Mouse (Mus musculus) midbrain, embryonic 14.5 days (tissue): ENCODE results near the gene Nr2c2ap. TPM values are rescaled to one million over a fixed set of nuclear protein-coding genes. Genes with fewer than 3 reads are reported as not detected.
A peak's percentile ranks its signal among the peaks of the same experiment; 100 is the strongest.

ENCODE experiments used
- ATAC-seq: fragments of 200-750 bp; cut with Nextera tagmentation; 2 replicates; pipeline ENCODE4 v1.8.0; 2017; ENCODE audit warnings: moderate number of reproducible peaks, moderate library complexity; ENCODE audit not compliant: low FRiP score, low TSS enrichment
- DNase-seq: peaks from one replicate; pipeline ENCODE4 v3.0.0-alpha.2; 2015
- H3K27ac ChIP-seq: fragments of 300-500 bp; sonication (generic); replicated peaks from 2 replicates; pipeline ENCODE4 v1.5.1; 2014; ENCODE audit warnings: mild to moderate bottlenecking, low read depth, low read length, moderate library complexity
- H3K27me3 ChIP-seq: fragments of 300-500 bp; sonication (generic); 2 replicates; pipeline ENCODE4 v1.6.1; 2014; ENCODE audit warnings: low read length, control low read depth, mixed read lengths; ENCODE audit not compliant: control insufficient read depth, insufficient read depth
- H3K36me3 ChIP-seq: fragments of 300-500 bp; sonication (generic); 2 replicates; pipeline ENCODE4 v1.6.1; 2014; ENCODE audit warnings: low read length, control low read depth; ENCODE audit not compliant: control insufficient read depth, insufficient read depth
- H3K4me1 ChIP-seq: fragments of 300-500 bp; sonication (generic); 2 replicates; pipeline ENCODE4 v1.6.1; 2014; ENCODE audit warnings: mild to moderate bottlenecking, antibody characterized with exemption, low read length, control low read depth; ENCODE audit not compliant: control insufficient read depth, insufficient read depth
- H3K4me2 ChIP-seq: fragments of 300-500 bp; sonication (generic); 2 replicates; pipeline ENCODE4 v1.6.1; 2014; ENCODE audit warnings: mild to moderate bottlenecking, low read length, moderate library complexity
- H3K4me3 ChIP-seq: fragments of 300-500 bp; sonication (generic); replicated peaks from 2 replicates; pipeline ENCODE4 v1.5.1; 2014; ENCODE audit warnings: low read depth, low read length
- H3K9ac ChIP-seq: fragments of 300-500 bp; sonication (generic); replicated peaks from 2 replicates; pipeline ENCODE4 v1.6.1; 2014; ENCODE audit warnings: mild to moderate bottlenecking, low read length, moderate library complexity
- H3K9me3 ChIP-seq: fragments of 300-500 bp; sonication (generic); 2 replicates; pipeline ENCODE4 v1.6.1; 2016; ENCODE audit warnings: low read length, control low read depth, mixed read lengths; ENCODE audit not compliant: control insufficient read depth
- WGBS: fragments of 180-500 bp; shearing (Covaris S2); extraction: QIAGEN DNeasy Blood & Tissue Kit; methylation state at CpG from one replicate; pipeline ENCODE4 v1.1.7; 2014; 5-methylcytosine and 5-hydroxymethylcytosine counted together
- polyA plus RNA-seq: library from polyadenylated mRNA; unstranded; fragments of >200 nt; fragmentation: Nextera tagmentation; extraction: Ambion mirVana; gene quantifications from 2 replicates; pipeline ENCODE4 v1.2.1, GENCODE M21; 2014

Nr2c2ap gene
- polyA plus RNA-seq, 1 experiment from 2014 or later = 25.8 TPM

- no peak for ATAC-seq
- H3K9me3 ChIP-seq = no peaks in the 10 kb centered on the region
- WGBS = 12% methylated on average over 9 of the region's 9 CpGs
Observed at GRCm38 (mm10) chr8:70139981-70140380, 8.8 kb downstream of the Nr2c2ap start.

GRCm38 (mm10) chr8:70147678-70148607 is 16.8 kb downstream of the Nr2c2ap start:
- 88% methylated on average over 7 of the region's 7 CpGs for WGBS
- no peak overlapping the region for H3K9ac ChIP-seq
- no peak overlapping the region for H3K4me2 ChIP-seq
- no peaks in the 10 kb centered on the region for H3K4me1 ChIP-seq
- H3K27me3 ChIP-seq = no peaks in the 10 kb centered on the region
- peaks cover 38% of the 10 kb centered on the region for H3K36me3 ChIP-seq
- no peak for DNase-seq
- no peak for ATAC-seq
- no peak overlapping the region for H3K27ac ChIP-seq
- H3K9me3 ChIP-seq = no peaks in the 10 kb centered on the region
- no peak overlapping the region for H3K4me3 ChIP-seq

More at GRCm38 (mm10) chr8:70139981-70140380, 8.8 kb downstream of the Nr2c2ap start:
- Histone ChIP-seq H3K27ac (peak overlapping the region; percentile 62; the same call in 1 of the 2 replicates), H3K36me3 (peaks cover 37% of the 10 kb centered on the region), H3K27me3 (no peaks in the 10 kb centered on the region), H3K4me3 (peak overlapping the region; percentile 55), H3K4me1 (peaks cover 19% of the 10 kb centered on the region), H3K9ac (peak overlapping the region; percentile 68), H3K4me2 (peak overlapping the region; percentile 66)
- DNase-seq = no peak

- Histone ChIP-seq H3K9me3 (no peaks in the 10 kb centered on the region), H3K27ac (no peak overlapping the region), H3K27me3 (no peaks in the 10 kb centered on the region), H3K4me3 (no peak overlapping the region), H3K36me3 (peaks cover 21% of the 10 kb centered on the region), H3K4me2 (no peak overlapping the region), H3K9ac (no peak overlapping the region), H3K4me1 (no peaks in the 10 kb centered on the region)
- ATAC-seq (no peak), DNase-seq (no peak)
- 21% methylated on average over 13 of the region's 13 CpGs for WGBS
Observed at GRCm38 (mm10) chr8:70150158-70150557, 19.0 kb downstream of the Nr2c2ap start.

- H3K36me3 ChIP-seq = no peaks in the 10 kb centered on the region
- peak overlapping the region; percentile 29 for H3K4me2 ChIP-seq
- no peaks in the 10 kb centered on the region for H3K27me3 ChIP-seq
- no peak overlapping the region for H3K9ac ChIP-seq
- ATAC-seq = peak; percentile 88
- H3K4me3 ChIP-seq = no peak overlapping the region
- H3K4me1 ChIP-seq = no peaks in the 10 kb centered on the region
- no peak overlapping the region for H3K27ac ChIP-seq
- H3K9me3 ChIP-seq = no peaks in the 10 kb centered on the region
- peak; percentile 83 for DNase-seq
- 16% methylated on average over 22 of the region's 22 CpGs for WGBS
Observed at GRCm38 (mm10) chr8:70152537-70153257, 21.6 kb downstream of the Nr2c2ap start.

- Histone ChIP-seq H3K4me1 (no peaks in the 10 kb centered on the region), H3K27me3 (no peaks in the 10 kb centered on the region), H3K9me3 (no peaks in the 10 kb centered on the region), H3K9ac (no peak overlapping the region), H3K4me3 (no peak overlapping the region), H3K4me2 (no peak overlapping the region), H3K27ac (no peak overlapping the region), H3K36me3 (no peaks in the 10 kb centered on the region)
- ATAC-seq (no peak), DNase-seq (no peak)
- WGBS = 88% methylated on average over 1 of the region's 1 CpGs
Observed at GRCm38 (mm10) chr8:70157240-70157800, 26.2 kb downstream of the Nr2c2ap start.

- 0 out of 2 replicates have a peak overlapping the region, but pooled peaks have one; percentile 16 for H3K27ac ChIP-seq
- ATAC-seq = peak; percentile 93
Observed at GRCm38 (mm10) chr8:70158069-70158853, 27.1 kb downstream of the Nr2c2ap start.

GRCm38 (mm10) chr8:70159211-70159610 is 28.1 kb downstream of the Nr2c2ap start:
- Histone ChIP-seq H3K27ac (no peak overlapping the region), H3K4me3 (no peak overlapping the region), H3K9me3 (no peaks in the 10 kb centered on the region), H3K4me2 (no peak overlapping the region), H3K27me3 (no peaks in the 10 kb centered on the region), H3K9ac (no peak overlapping the region), H3K4me1 (no peaks in the 10 kb centered on the region), H3K36me3 (no peaks in the 10 kb centered on the region)
- 87% methylated on average over 4 of the region's 4 CpGs for WGBS
- ATAC-seq = no peak
- no peak for DNase-seq

More at GRCm38 (mm10) chr8:70158069-70158853, 27.1 kb downstream of the Nr2c2ap start:
- no peaks in the 10 kb centered on the region for H3K9me3 ChIP-seq
- 9% methylated on average over 40 of the region's 40 CpGs for WGBS
- H3K27me3 ChIP-seq = no peaks in the 10 kb centered on the region
- H3K4me2 ChIP-seq = peak overlapping the region; percentile 71
- peak; percentile 92 for DNase-seq
- H3K9ac ChIP-seq = peak overlapping the region; percentile 50
- H3K4me3 ChIP-seq = peak overlapping the region; percentile 46
- no peaks in the 10 kb centered on the region for H3K36me3 ChIP-seq
- H3K4me1 ChIP-seq = no peaks in the 10 kb centered on the region

- H3K4me2 ChIP-seq = no peak overlapping the region
- no peak overlapping the region for H3K4me3 ChIP-seq
- H3K36me3 ChIP-seq = no peaks in the 10 kb centered on the region
- no peaks in the 10 kb centered on the region for H3K27me3 ChIP-seq
- no peaks in the 10 kb centered on the region for H3K9me3 ChIP-seq
- DNase-seq = no peak
- whole genome bisulfite sequencing = 71% methylated on average over 13 of the region's 13 CpGs
- ATAC-seq = no peak
- H3K4me1 ChIP-seq = no peaks in the 10 kb centered on the region
- H3K27ac ChIP-seq = no peak overlapping the region
- H3K9ac ChIP-seq = no peak overlapping the region
Observed at GRCm38 (mm10) chr8:70160015-70160414, 28.9 kb downstream of the Nr2c2ap start.
